Mouse (Mus musculus) CH12.LX (cell line): ENCODE results near the gene Pard6a. TPM values are rescaled to one million over a fixed set of nuclear protein-coding genes. Genes with fewer than 3 reads are reported as not detected.
A peak's percentile ranks its signal among the peaks of the same experiment; 100 is the strongest.

ENCODE experiments used
- DNase-seq: peaks from one replicate; pipeline ENCODE4 v3.0.0-alpha.2; 2013; ENCODE audit errors: extremely low read depth
- H3K27ac ChIP-seq: 2 replicates; pipeline ENCODE4 v1.5.1; 2012; ENCODE audit warnings: low read depth, mild to moderate bottlenecking, control low read depth, moderate library complexity; ENCODE audit not compliant: insufficient read depth
- H3K27me3 ChIP-seq: replicated peaks from 2 replicates; pipeline ENCODE3; 2012; ENCODE audit warnings: inconsistent platforms
- H3K36me3 ChIP-seq, 2 experiments: replicated peaks in 1 of 2; 2 replicates each; pipeline versions ENCODE3 to v1.6.1; 2012; ENCODE audit warnings: inconsistent platforms in 1 of 2, low read length in 1 of 2, mild to moderate bottlenecking in 1 of 2, mixed read lengths in 1 of 2, moderate library complexity in 1 of 2; ENCODE audit not compliant: control insufficient read depth in 1 of 2, insufficient read depth in 1 of 2
- H3K4me1 ChIP-seq, 2 experiments: 2 replicates each; pipeline ENCODE4 v1.6.1; 2012; ENCODE audit warnings: inconsistent platforms in 1 of 2, moderate library complexity in 1 of 2; ENCODE audit not compliant: insufficient read depth in 2 of 2, control insufficient read depth in 1 of 2
- H3K4me2 ChIP-seq: 2 replicates; pipeline ENCODE4 v1.6.1; 2012; ENCODE audit warnings: low read depth, mild to moderate bottlenecking, control low read depth; ENCODE audit not compliant: poor library complexity, insufficient read depth, severe bottlenecking
- H3K4me3 ChIP-seq, 3 experiments: fragments of 150-350 bp in 1 of 3; sonication (generic) in 1 of 3; replicated peaks in 1 of 3; 2 replicates each; pipeline versions ENCODE3 to v1.5.1; 2011 to 2012; ENCODE audit warnings: low read depth in 2 of 3, low read length in 2 of 3, mild to moderate bottlenecking in 2 of 3, moderate library complexity in 2 of 3, control low read depth in 1 of 3, improper control_type of control experiment in 1 of 3, inconsistent platforms in 1 of 3, mixed read lengths in 1 of 3; ENCODE audit not compliant: poor library complexity in 1 of 3
- H3K79me2 ChIP-seq: replicated peaks from 2 replicates; pipeline ENCODE4 v1.6.1; 2012; ENCODE audit warnings: mild to moderate bottlenecking, moderate library complexity; ENCODE audit not compliant: control insufficient read depth, poor library complexity, insufficient read depth, severe bottlenecking; ENCODE audit errors: extremely low read depth
- H3K9ac ChIP-seq: 2 replicates; pipeline ENCODE4 v1.6.1; 2012; ENCODE audit warnings: low read depth, mild to moderate bottlenecking, control low read depth, moderate library complexity; ENCODE audit not compliant: insufficient read depth
- H3K9me3 ChIP-seq: replicated peaks from 2 replicates; pipeline ENCODE3; 2012; ENCODE audit warnings: low read length, inconsistent platforms, mixed read lengths
- CTCF ChIP-seq, 2 experiments: IDR thresholded peaks in 1 of 2; conservative IDR thresholded peaks in 1 of 2; 2 replicates each; pipeline ENCODE4 v1.5.1; 2011 to 2012; ENCODE audit warnings: low read depth in 2 of 2, low read length in 2 of 2, improper control_type of control experiment in 1 of 2, inconsistent platforms in 1 of 2, mild to moderate bottlenecking in 1 of 2, moderate library complexity in 1 of 2
- E2F4 ChIP-seq: IDR thresholded peaks from 2 replicates; pipeline ENCODE4 v1.6.1; 2011; ENCODE audit warnings: low read depth, low read length, improper control_type of control experiment; ENCODE audit not compliant: insufficient replicate concordance
- GABPA ChIP-seq: IDR thresholded peaks from 2 replicates; pipeline ENCODE4 v1.6.1; 2012; ENCODE audit warnings: low read depth, low read length, improper control_type of control experiment, inconsistent platforms; ENCODE audit not compliant: insufficient replicate concordance
- HCFC1 ChIP-seq: IDR thresholded peaks from 2 replicates; pipeline ENCODE4 v1.6.1; 2012; ENCODE audit warnings: low read depth, mild to moderate bottlenecking, inconsistent platforms, low read length, improper control_type of control experiment
- IRF4 ChIP-seq: IDR thresholded peaks from 2 replicates; pipeline ENCODE4 v1.6.1; 2014; ENCODE audit warnings: low read depth, mild to moderate bottlenecking, inconsistent platforms, low read length, improper control_type of control experiment
- JUND ChIP-seq: conservative IDR thresholded peaks from 2 replicates; pipeline ENCODE4 v1.6.1; 2011; ENCODE audit warnings: low read depth, low read length, improper control_type of control experiment
- MAFK ChIP-seq: IDR thresholded peaks from 2 replicates; pipeline ENCODE4 v1.6.1; 2011; ENCODE audit warnings: low read length, improper control_type of control experiment; ENCODE audit not compliant: insufficient replicate concordance
- MXI1 ChIP-seq: IDR thresholded peaks from 2 replicates; pipeline ENCODE4 v1.6.1; 2011; ENCODE audit warnings: mild to moderate bottlenecking, low read depth, low read length, improper control_type of control experiment
- MYC ChIP-seq: IDR thresholded peaks from 2 replicates; pipeline ENCODE4 v1.6.1; 2011; ENCODE audit warnings: low read depth, mild to moderate bottlenecking, improper control_type of control experiment, low read length
- NRF1 ChIP-seq: IDR thresholded peaks from 2 replicates; pipeline ENCODE4 v1.6.1; 2014; ENCODE audit warnings: low read depth, mild to moderate bottlenecking, inconsistent platforms, low read length, improper control_type of control experiment, moderate library complexity
- PAX5 ChIP-seq: IDR thresholded peaks from 2 replicates; pipeline ENCODE4 v1.6.1; 2012; ENCODE audit warnings: low read length, inconsistent platforms, mixed read lengths
- POLR2A ChIP-seq: IDR thresholded peaks from 2 replicates; pipeline ENCODE4 v1.6.1; 2011; ENCODE audit warnings: low read depth, mild to moderate bottlenecking, improper control_type of control experiment, low read length
- POLR2AphosphoS2 ChIP-seq: IDR thresholded peaks from 2 replicates; pipeline ENCODE4 v1.6.1; 2011; ENCODE audit warnings: low read depth, low read length, improper control_type of control experiment
- SMC3 ChIP-seq: IDR thresholded peaks from 2 replicates; pipeline ENCODE4 v1.6.1; 2011; ENCODE audit warnings: low read depth, low read length, improper control_type of control experiment
- TBP ChIP-seq: conservative IDR thresholded peaks from 2 replicates; pipeline ENCODE4 v1.6.1; 2011; ENCODE audit warnings: low read depth, low read length, improper control_type of control experiment
- TCF12 ChIP-seq: IDR thresholded peaks from 2 replicates; pipeline ENCODE4 v1.6.1; 2014; ENCODE audit warnings: low read depth, mild to moderate bottlenecking, inconsistent platforms, low read length, improper control_type of control experiment
- UBTF ChIP-seq: IDR thresholded peaks from 2 replicates; pipeline ENCODE4 v1.6.1; 2012; ENCODE audit warnings: low read depth, mild to moderate bottlenecking, inconsistent platforms, low read length, improper control_type of control experiment, moderate library complexity
- USF1 ChIP-seq: IDR thresholded peaks from 2 replicates; pipeline ENCODE4 v1.6.1; 2014; ENCODE audit warnings: low read depth, mild to moderate bottlenecking, inconsistent platforms, low read length, improper control_type of control experiment
- USF2 ChIP-seq: conservative IDR thresholded peaks from 2 replicates; pipeline ENCODE4 v1.6.1; 2011; ENCODE audit warnings: low read depth, low read length, improper control_type of control experiment
- ZKSCAN1 ChIP-seq: IDR thresholded peaks from 2 replicates; pipeline ENCODE4 v1.6.1; 2012; ENCODE audit warnings: low read depth, inconsistent platforms, low read length, improper control_type of control experiment, borderline replicate concordance
- ZMIZ1 ChIP-seq: IDR thresholded peaks from 2 replicates; pipeline ENCODE4 v1.6.1; 2012; ENCODE audit warnings: low read depth, mild to moderate bottlenecking, inconsistent platforms, low read length, improper control_type of control experiment
- dilution Hi-C: fragments of 300-500 bp; cut with MboI; formaldehyde crosslinking; loops from 2 replicates; pipeline ENCODE4 v1.14.3; 2020; ENCODE audit warnings: low sequenced_read_pairs; ENCODE audit not compliant: extremely low pct_unique_long_range_greater_than_20kb, extremely low pct_ligation_motif_present
- in situ Hi-C: fragments of 300-500 bp; cut with MboI; formaldehyde crosslinking; loops from 3 replicates; pipeline ENCODE4 v1.14.3; 2019; ENCODE audit warnings: low sequenced_read_pairs, low pct_ligation_motif_present, low pct_unique_long_range_greater_than_20kb, mixed read lengths
- polyA plus RNA-seq: library from polyadenylated mRNA; unstranded; fragments of >175 nt; gene quantifications from 2 replicates; pipeline ENCODE4 v1.2.1, GENCODE M21; 2012; ENCODE audit warnings: low read depth; ENCODE audit not compliant: insufficient read length
- total RNA-seq, 2 experiments: library from RNA; depleted of rRNA; stranded (reverse); fragments of 300-350 nt in 1 of 2; fragments of >200 nt in 1 of 2; gene quantifications; 2 replicates each; pipeline ENCODE4 v1.2.3; 2012 to 2014

Pard6a gene
- total and polyA plus RNA-seq, 3 experiments: 15.9 to 32.3 (median 23.3) TPM

DNA sequence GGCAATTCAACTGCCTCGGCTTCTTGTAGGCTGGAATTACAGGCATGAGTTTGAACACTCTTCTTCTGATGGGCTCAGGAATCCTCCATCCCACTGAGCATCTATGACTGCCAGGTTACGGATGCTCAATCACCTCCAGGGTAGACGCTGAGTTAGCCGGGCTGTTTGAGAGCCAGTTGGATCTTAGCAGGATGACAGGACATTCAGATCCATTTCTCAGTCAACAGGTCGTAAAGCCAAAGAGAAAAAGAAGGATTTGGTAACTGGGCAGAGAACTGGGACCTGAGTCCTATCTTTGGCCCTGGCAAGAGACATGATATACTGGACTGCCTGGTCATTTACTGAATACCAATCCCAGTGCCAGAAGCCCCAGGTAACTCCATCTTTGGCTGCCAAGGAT, 38.3 kb downstream of the Pard6a start:
- in situ Hi-C loops: no loop called here
- peaks cover 5 to 27% of the 10 kb centered on the region in 2 experiments; a peak in 3 of 4 replicates for H3K4me1 ChIP-seq
- H3K4me3 ChIP-seq: no peak overlapping the region
- H3K36me3 ChIP-seq: no peaks in the 10 kb centered on the region
- no peaks in the 10 kb centered on the region for H3K79me2 ChIP-seq
- no peaks in the 10 kb centered on the region for H3K27me3 ChIP-seq
- H3K4me2 ChIP-seq: no peak overlapping the region
- no peak for DNase-seq
- H3K9ac ChIP-seq: no peak overlapping the region
- TF ChIP-seq UBTF: no peak
- TF ChIP-seq E2F4: no peak
- no peak for TF ChIP-seq USF1
- no peak for TF ChIP-seq CTCF (conservative IDR thresholded peaks at IDR 0.05 in 1 of 2, IDR thresholded peaks at IDR 0.05 in 1 of 2; ENCODE audit: low read depth in 2 of 2, low read length in 2 of 2)
- TF ChIP-seq MXI1: no peak
- no peak for TF ChIP-seq POLR2A
- dilution Hi-C loops: no loop called here
- no peak overlapping the region for H3K27ac ChIP-seq
- no peaks in the 10 kb centered on the region for H3K9me3 ChIP-seq

DNA sequence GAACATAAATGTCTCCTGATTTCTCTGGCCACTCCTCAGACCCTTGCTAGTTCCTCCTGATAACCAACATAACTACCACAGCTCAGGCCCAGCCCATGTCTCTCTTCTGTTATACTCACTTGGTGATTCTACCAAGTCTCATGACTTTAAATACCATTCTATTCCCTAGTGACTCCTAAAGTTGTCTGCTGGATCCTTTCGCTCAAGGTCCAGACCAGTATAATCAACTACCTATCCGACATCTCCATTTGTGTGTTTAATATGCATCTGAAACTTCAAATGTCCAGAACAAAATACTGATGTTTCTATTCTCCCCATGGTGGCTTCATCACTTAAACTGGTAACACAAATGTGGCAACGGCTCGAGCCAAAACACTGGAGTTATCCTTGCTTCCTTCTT, 42.4 kb downstream of the Pard6a start:
- dilution Hi-C loops (no loop called here), in situ Hi-C loops (no loop called here)
- Histone ChIP-seq H3K9me3 (no peaks in the 10 kb centered on the region), H3K4me2 (no peak overlapping the region), H3K9ac (no peak overlapping the region), H3K27ac (no peak overlapping the region), H3K27me3 (no peaks in the 10 kb centered on the region), H3K4me1 (peaks cover 14 to 42% of the 10 kb centered on the region in 2 experiments), H3K4me3 (no peak overlapping the region), H3K79me2 (no peaks in the 10 kb centered on the region), H3K36me3 (no peaks in the 10 kb centered on the region)
- DNase-seq: peak; percentile 32
- TF ChIP-seq SMC3: no peak
- no peak for TF ChIP-seq MAFK
- TF ChIP-seq ZMIZ1: no peak
- TF ChIP-seq POLR2A: no peak
- TF ChIP-seq MXI1: no peak
- no peak for TF ChIP-seq JUND
- TF ChIP-seq POLR2AphosphoS2: no peak
- no peak for TF ChIP-seq ZKSCAN1
- TF ChIP-seq USF1: no peak
- TF ChIP-seq PAX5: no peak
- TF ChIP-seq TBP: no peak
- TF ChIP-seq TCF12: no peak
- no peak for TF ChIP-seq UBTF
- no peak for TF ChIP-seq HCFC1
- TF ChIP-seq GABPA: no peak
- TF ChIP-seq IRF4: no peak
- TF ChIP-seq USF2: no peak
- TF ChIP-seq MYC: no peak
- TF ChIP-seq NRF1: no peak
